Mouse (Mus musculus) lung, adult 18-20 months (tissue): ENCODE data around the gene Lpp.

Experiments
- DNase-seq, 2 experiments: peaks; one replicate each; pipeline ENCODE4 v3.0.0; 2022; ENCODE audit warnings: mixed read lengths in 2 of 2

Gene Lpp

DNA sequence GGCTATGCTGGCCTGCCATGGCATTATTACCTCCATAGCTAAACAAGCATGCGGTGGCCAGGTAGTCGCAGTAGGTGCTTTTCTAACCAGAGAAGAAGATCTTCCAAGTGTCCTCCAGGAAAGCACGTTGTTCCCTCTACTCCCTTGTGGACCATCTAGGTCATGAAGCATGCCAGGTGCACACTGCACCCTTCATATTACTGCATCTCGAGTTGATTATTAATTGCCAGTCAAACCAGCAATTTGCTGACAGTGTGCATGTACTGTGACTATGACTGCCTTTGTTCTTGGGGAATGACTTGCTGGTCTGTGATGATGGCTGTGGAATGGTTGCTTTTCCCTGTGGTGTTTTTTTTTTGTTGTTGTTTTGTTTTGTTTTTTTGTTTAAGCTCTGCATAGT is 45.1 kb downstream of the Lpp start:
- no peak for DNase-seq

GRCm38 (mm10) chr16:24441338-24441737 is 48.0 kb downstream of the Lpp start:
- no peak for DNase-seq

DNA sequence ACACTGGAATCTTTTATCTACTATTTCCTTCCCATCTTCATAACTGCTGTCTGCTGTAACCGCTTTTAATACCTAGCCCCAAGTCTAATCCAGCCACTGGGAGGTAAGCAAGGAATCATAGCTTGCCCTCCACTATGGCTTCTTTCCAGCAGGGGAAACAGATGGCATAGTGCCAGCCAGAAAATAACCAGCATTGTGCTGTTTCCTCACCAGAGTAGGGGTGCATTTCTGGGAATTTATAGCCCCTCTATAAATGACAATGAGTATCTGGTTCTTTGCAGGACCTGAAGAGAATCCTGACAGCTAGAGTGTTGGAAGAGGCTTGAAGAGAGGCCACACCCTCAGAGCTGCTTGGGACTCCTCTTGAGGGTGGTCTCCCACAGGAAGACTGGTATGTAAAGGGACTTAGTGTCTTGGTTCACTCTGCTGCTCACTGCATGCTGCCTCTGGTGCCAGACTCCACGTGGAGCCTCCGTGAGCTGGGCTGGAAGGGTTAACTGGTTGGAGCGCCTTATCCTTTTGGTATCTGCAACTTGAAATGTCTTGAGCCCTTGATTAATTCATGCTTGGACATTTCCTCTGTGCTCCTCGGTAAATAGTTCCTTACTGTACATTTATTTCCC is 49.3 kb downstream of the Lpp start:
- no peak for DNase-seq

DNA sequence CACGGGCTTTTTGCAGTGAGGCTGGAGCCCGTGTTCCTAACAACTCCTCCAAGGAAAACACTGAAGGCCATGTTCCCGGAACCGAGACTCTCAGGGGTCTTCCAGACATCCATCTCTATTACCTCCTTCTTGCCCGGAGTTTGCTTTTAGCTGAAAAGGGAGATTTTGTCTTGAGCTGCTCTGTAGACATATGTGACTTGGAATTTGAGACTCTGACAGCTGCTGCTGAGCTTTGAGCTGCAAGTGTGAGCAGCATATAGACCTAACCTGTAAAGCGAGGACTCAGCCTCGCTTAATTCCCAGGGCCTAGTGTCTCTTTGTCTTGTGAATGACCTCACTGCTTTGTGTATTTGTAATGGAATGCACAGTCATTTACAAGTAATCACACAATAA is 49.8 kb downstream of the Lpp start:
- no peak for DNase-seq

DNA sequence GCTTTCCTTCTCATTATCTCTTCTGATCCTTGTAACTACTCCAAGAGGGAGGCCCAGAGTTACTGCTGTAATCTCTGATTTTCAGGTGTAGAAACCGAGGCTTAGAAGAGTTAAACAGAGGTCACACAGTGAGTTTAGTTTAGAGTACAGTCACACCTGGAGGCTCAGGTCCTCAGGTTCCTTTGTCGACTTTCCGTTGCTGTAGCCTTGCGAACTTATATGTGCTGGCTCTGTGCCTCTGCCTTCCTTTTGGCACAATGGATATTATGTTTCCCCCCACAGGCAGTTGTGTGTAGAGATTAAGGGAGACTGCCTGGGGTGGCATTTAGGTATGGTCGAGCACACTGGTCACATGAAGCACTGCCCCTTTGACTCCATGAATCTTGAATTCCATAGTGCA is 50.2 kb downstream of the Lpp start:
- no peak for DNase-seq

DNA sequence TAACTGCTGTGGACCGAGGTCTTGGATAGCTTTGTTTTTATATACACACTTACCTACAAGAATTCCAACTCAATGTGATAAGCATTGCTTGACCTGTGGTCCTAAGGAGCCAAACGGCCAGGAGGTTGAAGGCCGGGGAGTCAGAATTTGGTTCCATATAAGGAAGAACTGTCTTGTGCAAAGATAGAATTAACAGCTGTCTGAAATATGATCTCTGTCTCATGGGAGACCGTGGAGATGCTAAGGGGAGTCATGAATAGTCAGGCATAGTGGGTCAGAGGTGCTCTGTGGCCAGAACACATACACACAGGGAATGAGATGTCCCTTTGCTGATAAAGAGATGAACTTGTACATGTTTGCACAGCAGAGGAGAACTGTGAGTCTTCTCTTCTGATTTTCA is 51.5 kb downstream of the Lpp start:
- no peak for DNase-seq

- DNase-seq, result no peak
These were observed 52.2 kb downstream of the Lpp start for GRCm38 (mm10) chr16:24445473-24445872.

- DNase-seq, result no peak
These were observed 53.1 kb downstream of the Lpp start for GRCm38 (mm10) chr16:24446449-24446848.

- peak in 1 of 2 experiments; percentile 45 for DNase-seq
These were observed 54.6 kb downstream of the Lpp start for GRCm38 (mm10) chr16:24447666-24448492.

- DNase-seq, result no peak
These were observed 55.2 kb downstream of the Lpp start for GRCm38 (mm10) chr16:24448493-24448845.

GRCm38 (mm10) chr16:24449806-24450205 is 56.5 kb downstream of the Lpp start:
- no peak for DNase-seq

GRCm38 (mm10) chr16:24450256-24450655 is 56.9 kb downstream of the Lpp start:
- DNase-seq, result no peak

GRCm38 (mm10) chr16:24451123-24451522 is 57.8 kb downstream of the Lpp start:
- DNase-seq, result no peak

GRCm38 (mm10) chr16:24453536-24453935 is 60.2 kb downstream of the Lpp start:
- DNase-seq, result no peak

DNA sequence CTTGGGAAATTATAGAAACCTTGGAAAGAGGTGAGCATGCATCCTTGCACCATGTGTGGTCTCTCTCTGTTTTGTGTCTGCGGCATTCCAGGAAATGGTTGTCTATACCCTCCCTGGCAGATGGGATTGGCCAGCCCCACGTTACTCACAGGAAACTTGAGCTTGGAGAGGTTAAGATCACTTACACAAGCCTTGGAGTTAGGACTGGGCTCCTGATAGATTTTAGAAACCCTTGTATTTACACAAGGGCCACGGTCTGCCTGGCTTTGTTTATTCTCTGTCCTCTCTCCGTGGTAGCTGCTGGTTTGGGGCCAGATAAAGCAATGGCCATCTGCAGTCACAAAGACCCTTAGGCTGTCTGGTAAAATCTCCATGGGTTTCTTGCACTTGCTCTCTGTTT is 61.2 kb downstream of the Lpp start:
- DNase-seq, result no peak

DNA sequence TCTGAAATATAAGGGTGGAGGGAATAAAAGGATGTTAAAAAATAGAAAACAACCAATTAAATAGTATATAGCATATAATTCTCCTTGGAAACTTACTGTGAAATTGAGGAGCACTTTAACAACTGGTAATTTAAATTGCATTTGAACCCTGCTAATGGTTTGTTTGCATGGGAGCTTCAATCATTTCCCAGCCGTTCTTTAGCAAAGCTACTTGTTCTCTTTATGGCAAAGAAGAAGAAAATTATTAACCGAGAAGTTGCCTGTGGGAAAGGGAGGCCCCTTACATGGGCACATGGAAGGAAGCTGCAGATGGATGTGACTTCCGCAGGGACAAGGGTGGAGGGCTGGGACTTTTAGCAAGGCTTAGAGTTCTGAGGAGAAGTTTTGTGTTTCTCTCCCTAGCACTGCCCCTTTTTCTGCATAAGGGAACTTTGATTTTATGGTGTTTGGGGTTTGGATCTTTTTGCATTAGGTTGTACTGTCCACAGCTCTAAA is 62.1 kb downstream of the Lpp start:
- DNase-seq, result no peak

- DNase-seq, result no peak
These were observed 70.5 kb downstream of the Lpp start for GRCm38 (mm10) chr16:24463842-24464241.

DNA sequence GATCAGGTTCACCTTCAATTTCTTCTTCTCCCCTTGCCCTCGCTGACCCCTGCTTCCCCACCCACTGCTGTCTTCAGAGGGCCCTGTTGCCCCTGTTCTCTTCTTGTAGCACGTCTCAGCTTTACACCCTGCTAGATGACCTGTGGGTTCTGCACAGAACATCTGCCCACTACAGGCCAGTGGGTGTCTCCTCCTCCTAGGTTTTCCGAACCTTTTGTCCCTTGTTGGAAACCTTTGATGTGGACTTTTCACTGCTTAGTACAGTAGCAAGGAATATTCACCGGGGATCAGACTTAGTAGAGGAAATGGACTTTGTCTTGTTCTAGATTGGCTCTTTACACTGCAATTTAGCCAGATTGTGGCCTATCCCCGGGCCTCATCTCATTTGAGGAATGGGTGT is 71.1 kb downstream of the Lpp start:
- no peak for DNase-seq

- no peak for DNase-seq
These were observed 72.3 kb downstream of the Lpp start for GRCm38 (mm10) chr16:24465633-24466032.

GRCm38 (mm10) chr16:24467544-24468290 is 74.4 kb downstream of the Lpp start:
- no peak for DNase-seq

- no peak for DNase-seq
These were observed 76.0 kb downstream of the Lpp start for GRCm38 (mm10) chr16:24469313-24469712.

DNA sequence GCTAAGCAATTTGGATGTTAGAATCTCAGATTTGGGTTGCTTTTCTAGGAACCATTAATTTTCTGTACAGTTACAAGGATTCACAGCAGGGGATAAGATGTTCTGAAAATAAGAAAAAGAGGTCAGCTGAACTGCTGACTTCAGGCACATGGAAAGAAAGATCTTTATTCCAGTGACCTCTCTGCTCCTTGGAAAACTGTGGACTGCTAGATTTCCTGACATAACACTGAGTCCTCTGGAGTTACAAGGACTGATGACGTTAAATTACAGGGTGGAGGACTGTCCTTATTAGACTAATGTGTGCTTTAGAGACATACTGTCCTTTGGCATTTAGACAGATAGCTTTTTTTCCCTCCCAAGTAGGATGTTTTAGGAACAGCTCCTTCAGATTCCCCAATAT is 77.3 kb downstream of the Lpp start:
- DNase-seq, result no peak

DNA sequence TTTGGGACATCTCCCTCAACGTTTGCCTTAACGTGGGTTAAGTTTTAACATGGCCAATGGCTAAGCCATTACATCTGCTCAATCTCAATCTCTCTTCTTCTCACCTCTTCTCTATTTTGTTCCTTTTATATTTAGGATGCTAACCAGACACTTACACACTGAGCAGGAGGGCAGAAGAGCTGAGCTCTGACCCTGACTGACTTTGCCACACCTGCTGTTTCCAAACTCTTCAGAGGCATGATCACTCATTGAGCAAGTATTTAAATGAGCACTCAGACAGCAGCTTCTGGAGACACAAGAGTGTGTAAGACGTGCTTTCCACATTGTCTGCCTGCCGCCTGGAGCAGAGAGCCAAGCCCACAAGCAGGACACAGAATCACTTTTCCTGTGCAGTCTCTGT is 77.7 kb downstream of the Lpp start:
- no peak for DNase-seq

DNA sequence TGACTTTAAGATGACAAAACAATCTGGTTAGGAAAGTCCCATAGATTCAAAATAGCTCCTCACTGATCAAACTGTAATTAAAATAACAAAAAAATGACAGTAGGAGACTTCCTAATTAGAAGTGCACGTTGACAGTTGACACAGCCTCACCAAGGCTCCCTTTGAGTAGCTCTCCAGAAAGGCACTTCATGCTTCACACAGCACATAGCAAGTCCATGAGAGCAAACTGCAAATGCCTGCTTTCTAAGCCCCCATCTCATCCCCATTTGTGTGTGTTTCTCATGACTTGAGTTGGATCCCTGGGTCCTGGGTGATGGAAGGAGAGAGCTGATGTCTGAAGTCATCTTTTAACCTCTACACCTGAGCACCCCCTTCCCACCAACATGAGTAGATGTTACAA is 78.5 kb downstream of the Lpp start:
- no peak for DNase-seq
